Mouse (Mus musculus): ENCODE results near the gene Gpr3.
A peak's percentile ranks its signal among the peaks of the same experiment; 100 is the strongest.

Gpr3 gene

GRCm38 (mm10) chr4:133211751-133212561 lies at the start of gene Gpr3, which contains the start of gene Cd164l2:
Gpr3 (minus strand) TSS chr4:133212536.
Cd164l2 (plus strand) TSS chr4:133212131.
- no peak for DNase-seq (ENCODE audit: low spot score in 2 of 2)

DNA sequence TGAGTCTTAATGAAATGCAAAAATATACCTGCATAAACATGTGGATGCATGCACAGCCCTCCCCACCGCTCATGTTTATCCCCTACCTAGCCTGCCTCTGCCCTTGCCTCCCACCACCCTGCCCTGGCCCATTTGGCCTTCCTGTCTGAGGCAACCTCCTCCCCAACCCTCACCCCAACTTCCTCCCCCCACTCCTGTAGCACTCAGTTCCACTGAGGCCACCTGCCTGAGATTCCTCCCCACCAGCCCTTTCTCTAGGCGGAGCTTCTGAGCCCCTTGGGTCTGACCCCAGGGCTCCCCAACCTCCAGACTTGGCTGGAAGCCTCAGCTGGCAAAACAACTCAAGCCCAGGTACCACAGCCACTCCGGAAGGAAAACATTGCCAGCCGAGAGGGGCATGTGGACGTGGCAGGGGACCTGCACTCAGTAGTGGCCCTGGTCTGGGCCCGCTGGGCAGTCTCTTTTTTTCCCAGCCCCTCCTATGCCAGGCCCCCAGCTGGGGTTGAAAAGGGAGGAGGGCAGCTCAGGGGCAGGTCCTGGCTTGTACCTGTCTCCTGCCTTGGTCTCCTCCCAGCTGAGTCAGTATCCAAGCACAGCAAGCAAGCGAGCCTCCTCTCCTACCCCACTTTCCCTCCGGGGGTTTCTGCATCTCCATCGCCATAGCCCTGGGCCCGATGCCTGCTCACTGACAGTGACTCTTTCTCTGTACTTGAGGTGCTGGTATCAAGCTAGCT lies 49.5 kb upstream of the Gpr3 start:
- no peak for DNase-seq (ENCODE audit: low spot score in 2 of 2)

DNA sequence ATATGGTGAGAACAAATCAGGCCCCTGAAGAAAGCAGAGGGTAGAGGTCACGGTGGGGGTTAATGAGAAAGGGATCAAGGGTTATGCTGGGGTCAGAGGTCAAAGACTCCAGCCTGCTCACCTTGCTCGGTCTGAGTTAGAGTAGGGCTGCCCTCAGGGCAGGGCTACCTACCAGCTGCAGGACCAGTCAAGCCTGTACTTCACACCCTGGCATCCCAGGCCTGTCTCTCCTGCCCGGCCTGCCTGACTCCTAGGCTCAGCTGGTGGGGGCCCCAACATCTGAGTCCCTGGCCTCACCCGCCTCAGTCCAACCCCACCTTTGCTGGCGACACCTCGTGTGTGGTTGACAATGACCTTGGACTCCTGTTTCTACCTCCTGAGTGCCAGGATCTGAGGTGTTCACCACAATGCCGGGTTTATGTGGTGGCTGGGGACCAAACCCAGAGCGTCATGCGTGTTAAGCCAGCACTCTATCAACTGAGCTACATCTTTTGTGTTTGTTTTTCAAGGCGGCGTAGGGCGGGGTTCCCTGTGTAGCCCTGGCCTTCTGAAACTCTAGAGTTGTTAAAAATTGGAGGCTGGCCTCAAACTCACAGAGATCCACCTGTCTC lies 45.6 kb upstream of the Gpr3 start:
- no peak for DNase-seq (ENCODE audit: low spot score in 2 of 2)

DNA sequence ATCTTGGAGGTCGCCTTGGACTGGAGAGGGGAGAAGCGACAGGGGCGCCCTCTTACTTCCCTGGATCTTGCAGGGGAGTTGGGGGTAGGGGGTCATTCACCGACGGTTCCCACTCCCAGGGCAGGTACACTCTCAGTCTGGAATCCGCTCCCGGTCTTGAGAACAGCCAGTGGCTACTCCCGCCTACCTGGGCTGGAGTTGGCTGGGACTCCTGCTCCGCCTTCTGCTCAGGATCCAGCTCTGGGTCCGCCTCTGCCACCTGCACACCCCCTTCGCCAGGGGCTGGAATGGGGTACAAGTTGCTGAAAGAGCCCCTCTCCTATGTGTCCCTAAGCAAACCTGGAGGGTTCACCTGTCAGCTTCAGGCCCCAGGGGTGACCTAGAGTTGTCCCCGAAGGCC lies 44.9 kb upstream of the Gpr3 start:
- no peak for DNase-seq (ENCODE audit: low spot score in 2 of 2)

- DNase-seq (ENCODE audit: low spot score in 2 of 2): no peak
Observed at GRCm38 (mm10) chr4:133256820-133257219, 44.5 kb upstream of the Gpr3 start.

DNA sequence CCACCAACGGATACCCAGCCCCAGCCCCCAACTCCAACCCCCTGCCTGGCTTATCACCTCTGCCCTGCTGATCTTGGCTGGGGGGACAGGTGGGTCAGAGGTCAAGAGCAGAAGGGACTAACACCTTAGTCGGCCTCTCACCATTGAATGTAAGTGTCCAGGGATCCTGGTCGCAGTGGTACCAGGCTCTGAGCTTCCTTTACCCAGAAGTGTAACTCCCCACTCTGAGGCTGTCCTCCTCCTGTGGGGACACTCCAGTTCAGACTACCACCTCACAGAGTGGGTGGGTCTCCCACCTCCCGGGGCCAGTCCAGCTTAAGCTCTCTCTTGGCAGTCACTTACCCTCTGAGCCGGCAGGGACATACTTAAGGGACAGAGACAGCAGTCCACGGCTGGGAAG lies 43.1 kb upstream of the Gpr3 start:
- no peak for DNase-seq (ENCODE audit: low spot score in 2 of 2)

DNA sequence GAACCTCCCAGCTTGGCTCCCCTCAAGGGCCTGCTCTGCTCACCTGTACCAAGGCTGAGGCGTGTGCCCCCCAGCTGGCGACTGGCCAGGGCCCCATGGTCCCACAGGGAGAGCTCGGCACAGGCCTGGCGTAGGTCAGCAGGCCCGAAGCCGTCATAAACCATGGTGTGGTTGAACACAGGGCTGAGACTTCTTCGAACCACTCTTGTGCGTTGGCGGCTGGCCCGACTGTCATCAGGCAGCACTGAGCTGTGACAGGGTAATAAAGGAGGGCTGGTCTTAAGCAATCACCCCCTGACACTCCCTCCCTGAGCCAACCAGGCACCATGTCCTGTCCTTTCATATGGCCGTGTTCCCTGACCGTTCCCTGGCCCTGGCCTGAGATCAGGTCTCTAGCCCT lies 41.1 kb upstream of the Gpr3 start:
- no peak for DNase-seq (ENCODE audit: low spot score in 2 of 2)

- DNase-seq (ENCODE audit: low spot score in 2 of 2): no peak
Observed at GRCm38 (mm10) chr4:133252089-133252488, 39.8 kb upstream of the Gpr3 start.

- DNase-seq (ENCODE audit: low spot score in 2 of 2): no peak
Observed at GRCm38 (mm10) chr4:133251214-133251613, 38.9 kb upstream of the Gpr3 start.

DNA sequence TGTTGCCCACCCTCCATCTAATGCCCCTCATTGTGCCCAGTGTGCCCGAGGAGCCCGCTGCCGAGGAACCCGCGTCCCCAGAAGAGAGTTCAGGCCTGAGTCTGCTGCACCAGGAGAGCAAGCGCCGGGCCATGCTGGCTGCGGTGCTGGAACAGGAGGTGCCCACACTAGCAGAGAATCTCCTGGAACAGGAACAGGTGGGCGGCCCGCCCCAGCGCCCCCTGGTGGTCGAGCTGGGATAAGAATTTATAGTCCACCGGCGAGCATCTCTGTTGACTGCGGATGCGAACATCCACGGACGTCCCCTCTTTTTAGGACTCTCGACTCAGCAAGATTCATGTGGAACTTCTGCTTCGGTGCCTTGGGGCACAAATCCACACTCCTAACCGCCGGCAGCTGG lies 38.3 kb upstream of the Gpr3 start:
- DNase-seq (ENCODE audit: low spot score in 2 of 2): peak; percentile 37 to 72

DNA sequence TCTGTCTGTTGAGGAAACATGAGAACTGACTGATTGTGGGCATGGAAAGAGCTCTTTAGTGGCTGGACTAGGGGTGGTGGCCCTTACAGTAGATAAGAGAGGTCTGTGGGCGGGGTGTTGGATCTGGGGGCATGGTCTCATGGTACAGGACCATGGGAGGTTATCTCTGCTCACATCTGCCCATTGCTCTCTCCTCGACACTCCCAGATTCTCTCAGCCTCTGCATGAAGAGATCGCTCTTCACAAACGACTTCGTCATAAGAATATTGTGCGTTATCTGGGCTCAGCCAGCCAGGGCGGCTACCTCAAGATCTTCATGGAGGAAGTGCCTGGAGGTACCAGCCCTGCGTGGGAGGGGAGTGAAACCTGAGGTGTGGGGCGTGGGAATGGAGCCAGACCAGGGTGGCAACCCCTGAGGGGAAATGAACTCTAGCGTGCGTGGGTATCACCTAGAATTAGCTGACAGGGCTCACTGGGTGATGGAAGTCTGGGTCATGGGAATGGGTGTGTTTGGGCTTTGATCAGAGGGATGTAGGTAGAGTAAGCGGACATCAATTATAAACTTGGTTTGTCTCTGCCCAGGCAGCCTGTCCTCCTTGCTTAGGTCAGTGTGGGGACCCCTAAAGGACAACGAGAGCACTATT lies 35.6 kb upstream of the Gpr3 start:
- no peak for DNase-seq (ENCODE audit: low spot score in 2 of 2)

DNA sequence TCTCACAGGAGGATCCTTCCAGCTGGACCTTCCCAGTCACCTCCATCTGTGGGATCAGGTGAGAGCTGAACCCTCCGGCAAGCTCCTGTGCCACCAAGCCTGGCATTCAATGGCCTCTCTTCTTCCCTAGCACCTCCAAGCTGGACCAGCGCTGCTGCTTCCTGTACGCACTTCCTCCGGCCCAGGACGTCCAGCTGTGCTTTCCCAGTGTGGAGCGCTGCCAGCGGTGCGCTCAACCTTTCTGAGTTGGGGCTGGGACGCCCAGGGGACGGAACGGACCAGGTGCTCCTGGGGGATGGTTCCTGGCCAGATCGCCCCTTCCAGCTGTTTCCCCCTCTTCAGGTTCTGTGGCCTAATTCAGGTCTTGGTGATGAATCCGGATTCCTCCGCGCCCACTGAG lies 34.7 kb upstream of the Gpr3 start:
- no peak for DNase-seq (ENCODE audit: low spot score in 2 of 2)

GRCm38 (mm10) chr4:133244289-133244688 lies 32.0 kb upstream of the Gpr3 start:
- no peak for DNase-seq (ENCODE audit: low spot score in 2 of 2)

- DNase-seq (ENCODE audit: low spot score in 2 of 2): no peak
Observed at GRCm38 (mm10) chr4:133243538-133243937, 31.2 kb upstream of the Gpr3 start.

GRCm38 (mm10) chr4:133242710-133243109 lies 30.4 kb upstream of the Gpr3 start:
- DNase-seq (ENCODE audit: low spot score in 2 of 2): no peak

GRCm38 (mm10) chr4:133241910-133242309 lies 29.6 kb upstream of the Gpr3 start:
- no peak for DNase-seq (ENCODE audit: low spot score in 2 of 2)

- peak; percentile 64 to 82 for DNase-seq (ENCODE audit: low spot score in 2 of 2)
Observed at GRCm38 (mm10) chr4:133240934-133241908, 28.9 kb upstream of the Gpr3 start.

GRCm38 (mm10) chr4:133240490-133240921 lies 28.2 kb upstream of the Gpr3 start, which contains the start of gene Map3k6:
Map3k6 (plus strand) TSS chr4:133240818.
- no peak for DNase-seq (ENCODE audit: low spot score in 2 of 2)

DNA sequence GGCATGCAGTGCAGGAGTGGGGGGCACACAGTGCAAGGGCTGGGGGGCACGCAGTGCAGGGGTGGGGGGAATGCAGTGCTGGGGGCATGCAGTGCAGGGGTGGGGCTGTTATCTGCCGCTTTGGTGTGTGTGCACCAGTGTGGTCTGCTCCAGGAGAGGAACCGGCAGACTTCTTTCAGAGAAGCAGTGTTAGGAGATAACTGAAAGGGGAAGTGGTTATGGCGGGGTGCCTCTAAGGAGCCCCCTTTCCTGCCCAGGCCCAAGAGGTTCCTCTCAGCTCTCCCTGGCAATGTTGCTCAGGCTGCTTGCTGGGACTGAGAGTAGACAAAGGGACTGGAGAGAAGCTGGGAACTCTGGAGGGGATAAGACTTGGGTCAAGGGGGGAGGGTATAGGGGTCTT lies 25.6 kb upstream of the Gpr3 start:
- no peak for DNase-seq (ENCODE audit: low spot score in 2 of 2)

DNA sequence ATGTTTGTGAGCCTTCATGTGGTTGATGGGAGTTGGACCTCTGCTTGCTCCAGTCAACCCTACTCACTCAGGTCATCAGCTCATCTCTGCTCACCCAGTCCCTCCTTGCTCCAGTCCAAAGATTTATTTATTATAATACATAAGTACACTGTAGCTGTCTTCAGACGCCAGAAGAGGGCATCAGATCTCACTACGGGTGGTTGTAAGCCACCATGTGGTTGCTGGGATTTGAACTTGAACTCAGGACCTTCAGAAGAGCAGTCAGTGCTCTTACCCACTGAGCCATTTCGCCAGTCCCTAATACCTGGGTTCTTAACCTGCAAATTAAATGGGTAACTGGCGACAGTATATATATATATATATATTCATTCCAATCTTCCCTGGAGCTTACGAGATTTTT lies 23.1 kb upstream of the Gpr3 start:
- no peak for DNase-seq (ENCODE audit: low spot score in 2 of 2)

- no peak for DNase-seq (ENCODE audit: low spot score in 2 of 2)
Observed at GRCm38 (mm10) chr4:133234771-133235170, 22.4 kb upstream of the Gpr3 start.

Measured in frontal cortex, postnatal 14 days (tissue).